Mouse (Mus musculus) thymus, adult 2 months (tissue): ENCODE measurements around the gene Znrf2. TPM values are rescaled to one million over a fixed set of nuclear protein-coding genes. Genes with fewer than 3 reads are reported as not detected.

Experiments used
- DNase-seq: peaks from one replicate; pipeline ENCODE4 v3.0.0; 2021
- H3K27ac ChIP-seq: fragments of 200-500 bp; 2 replicates; pipeline ENCODE4 v1.5.1; 2012; ENCODE audit warnings: low read length, control low read depth; ENCODE audit not compliant: control insufficient read depth, insufficient read depth
- H3K27me3 ChIP-seq: fragments of 200-500 bp; 2 replicates; pipeline ENCODE4 v1.6.1; 2012; ENCODE audit warnings: mild to moderate bottlenecking, low read length, moderate library complexity, mixed read lengths; ENCODE audit not compliant: control insufficient read depth, insufficient read depth
- H3K36me3 ChIP-seq: fragments of 200-500 bp; 2 replicates; pipeline ENCODE4 v1.6.1; 2012; ENCODE audit warnings: mild to moderate bottlenecking, low read length, moderate library complexity; ENCODE audit not compliant: control insufficient read depth, insufficient read depth
- H3K4me1 ChIP-seq: fragments of 200-500 bp; replicated peaks from 2 replicates; pipeline ENCODE4 v1.6.1; 2012; ENCODE audit warnings: low read length; ENCODE audit not compliant: control insufficient read depth, insufficient read depth
- H3K4me3 ChIP-seq: fragments of 200-500 bp; 2 replicates; pipeline ENCODE4 v1.5.1; 2012; ENCODE audit warnings: mild to moderate bottlenecking, low read length, control low read depth, moderate library complexity; ENCODE audit not compliant: control insufficient read depth, insufficient read depth
- CTCF ChIP-seq: fragments of 200-500 bp; IDR thresholded peaks from 2 replicates; pipeline ENCODE4 v1.5.1; 2012; ENCODE audit warnings: mild to moderate bottlenecking, control low read depth, low read length, moderate library complexity, borderline replicate concordance; ENCODE audit not compliant: control insufficient read depth, poor library complexity, insufficient read depth; ENCODE audit errors: extremely low read depth
- POLR2A ChIP-seq: fragments of 200-500 bp; IDR thresholded peaks from 2 replicates; pipeline ENCODE4 v1.6.1; 2012; ENCODE audit warnings: mild to moderate bottlenecking, low read length, control low read depth, moderate library complexity; ENCODE audit not compliant: control insufficient read depth, poor library complexity, insufficient read depth; ENCODE audit errors: extremely low read depth
- WGBS: fragments of 180-500 bp; shearing (Covaris S2); methylation state at CpG from one replicate; pipeline ENCODE4 v1.1.7; 2018; 5-methylcytosine and 5-hydroxymethylcytosine counted together
- polyA plus RNA-seq: library from polyadenylated mRNA; depleted of rRNA; stranded (reverse); fragments of >200 nt; gene quantifications from 2 replicates; pipeline ENCODE4 v1.2.3, GENCODE M21; 2012

The Znrf2 gene
- polyA plus RNA-seq, 1 experiment, result 17.5 TPM

DNA sequence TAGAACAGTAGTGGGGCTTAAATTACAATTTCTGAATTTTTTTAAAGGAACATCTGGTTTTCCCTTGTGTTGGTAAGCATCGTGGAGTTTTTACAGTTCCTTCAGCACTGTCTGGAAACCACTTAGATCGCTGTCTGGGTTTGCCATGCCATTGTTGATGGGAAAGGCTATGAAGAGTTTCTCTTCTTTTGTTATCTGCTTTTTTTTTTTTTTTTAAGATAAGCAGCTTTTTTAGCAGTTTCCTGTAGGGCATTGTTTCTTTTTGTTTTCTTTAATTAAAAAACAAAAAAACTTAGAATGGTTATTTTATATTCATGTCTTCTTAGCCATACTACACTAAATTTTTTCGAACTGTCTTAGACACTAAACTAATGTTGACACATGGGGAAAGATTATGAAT is 60.9 kb downstream of the Znrf2 start:
- no peak for DNase-seq
- TF ChIP-seq CTCF (no peak), POLR2A (no peak)
- Histone ChIP-seq H3K36me3 (peaks cover 14% of the 10 kb centered on the region), H3K4me1 (no peaks in the 10 kb centered on the region), H3K27ac (no peak overlapping the region), H3K4me3 (no peak overlapping the region), H3K27me3 (no peaks in the 10 kb centered on the region)
- 88% methylated on average over 3 of the region's 3 CpGs for WGBS

DNA sequence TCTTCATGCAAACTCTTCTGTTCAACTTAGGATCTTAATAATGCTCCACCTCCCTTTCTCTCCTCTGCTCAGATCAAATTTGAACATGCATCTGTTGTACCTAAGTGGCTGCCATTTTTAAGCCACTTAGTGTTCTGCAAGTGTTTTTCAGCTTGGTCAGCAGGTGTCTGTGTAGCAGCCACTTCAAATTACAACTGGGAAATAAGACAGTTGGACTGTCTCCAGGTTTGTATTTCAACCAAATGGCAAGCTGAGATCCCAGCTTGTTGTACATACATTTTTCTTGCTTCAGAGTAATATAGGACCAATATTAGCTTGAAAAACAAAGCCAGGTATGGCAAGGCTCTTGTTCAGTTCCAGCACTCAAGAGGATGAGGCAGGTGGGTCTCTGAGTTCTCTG is 61.8 kb downstream of the Znrf2 start:
- no peak overlapping the region for H3K27ac ChIP-seq

DNA sequence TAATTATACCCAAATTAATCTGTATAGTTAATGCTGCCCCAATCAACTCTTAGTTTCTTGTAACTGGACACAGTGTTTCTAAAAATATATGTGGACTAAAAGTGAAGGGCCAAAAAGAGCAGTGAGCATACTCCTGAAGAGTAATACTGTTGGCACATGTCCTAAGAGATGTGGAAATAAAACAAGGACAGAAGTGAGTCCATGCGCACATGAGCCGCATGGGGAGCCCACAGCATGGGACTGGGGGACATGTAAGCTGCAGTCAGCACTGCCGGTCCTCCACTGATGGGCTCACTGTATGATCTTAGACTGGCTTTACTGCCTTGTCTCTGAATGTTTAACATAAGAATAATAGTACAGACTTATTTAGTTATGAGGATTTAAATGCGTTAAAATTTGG is 63.4 kb downstream of the Znrf2 start:
- WGBS, result 97% methylated on average over 4 of the region's 4 CpGs
- no peak for DNase-seq

More for the DNA sequence above, 61.8 kb downstream of the Znrf2 start:
- DNase-seq, result no peak
- Histone ChIP-seq H3K4me1 (no peaks in the 10 kb centered on the region), H3K36me3 (peaks cover 14% of the 10 kb centered on the region), H3K27me3 (no peaks in the 10 kb centered on the region), H3K4me3 (no peak overlapping the region)
- TF ChIP-seq CTCF (no peak), POLR2A (no peak)

DNA sequence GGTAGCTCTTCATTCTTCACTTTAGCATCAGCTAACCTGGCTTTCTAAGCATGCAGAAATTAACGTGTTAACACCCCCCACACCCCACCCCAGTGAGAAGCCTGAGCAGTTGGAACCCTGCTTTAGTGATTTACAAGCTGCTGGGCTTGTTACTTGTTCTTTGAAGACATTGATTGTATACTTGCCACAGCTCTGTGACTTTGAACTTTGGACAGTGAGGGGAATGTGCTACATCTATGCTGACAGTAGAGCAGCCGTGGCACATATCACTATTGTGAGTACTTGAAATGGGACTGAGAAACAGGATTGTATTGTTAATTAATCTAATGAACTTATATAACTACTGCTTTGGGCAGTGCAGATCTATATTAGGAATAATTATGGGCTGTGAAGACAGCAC is 66.7 kb downstream of the Znrf2 start:
- no peaks in the 10 kb centered on the region for H3K4me1 ChIP-seq
- TF ChIP-seq CTCF (no peak), POLR2A (no peak)
- no peaks in the 10 kb centered on the region for H3K27me3 ChIP-seq
- DNase-seq, result no peak
- no peak overlapping the region for H3K4me3 ChIP-seq
- WGBS, result 92% methylated on average over 2 of the region's 2 CpGs
- H3K36me3 ChIP-seq, result peaks cover 28% of the 10 kb centered on the region
- no peak overlapping the region for H3K27ac ChIP-seq

More for the DNA sequence above, 63.4 kb downstream of the Znrf2 start:
- Histone ChIP-seq H3K4me1 (no peaks in the 10 kb centered on the region), H3K27ac (no peak overlapping the region), H3K36me3 (peaks cover 19% of the 10 kb centered on the region), H3K27me3 (no peaks in the 10 kb centered on the region), H3K4me3 (no peak overlapping the region)
- TF ChIP-seq POLR2A, result no peak

DNA sequence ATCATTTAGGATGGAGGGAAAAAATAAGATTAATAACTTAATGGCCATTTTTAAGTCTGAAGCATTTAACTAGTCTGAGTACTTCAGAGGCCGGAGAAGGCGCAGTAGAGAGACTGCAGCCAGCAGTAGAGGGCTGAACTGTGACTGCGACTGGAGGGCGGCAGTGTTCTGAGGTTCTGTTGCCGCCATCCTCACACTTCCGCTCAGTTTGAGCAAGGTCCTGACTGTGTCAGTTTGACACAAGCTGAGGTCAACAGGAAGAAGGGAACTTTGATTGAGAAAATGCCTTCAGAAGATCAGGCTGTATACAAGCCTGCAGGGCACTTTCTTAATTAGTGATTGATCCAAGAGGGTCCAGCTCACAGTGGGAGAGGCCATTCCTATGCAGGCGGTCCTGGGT is 69.5 kb downstream of the Znrf2 start:
- DNase-seq, result no peak
- Histone ChIP-seq H3K36me3 (peaks cover 23% of the 10 kb centered on the region), H3K4me1 (no peaks in the 10 kb centered on the region), H3K27ac (no peak overlapping the region), H3K4me3 (no peak overlapping the region), H3K27me3 (no peaks in the 10 kb centered on the region)
- TF ChIP-seq CTCF, result no peak
- no peak for TF ChIP-seq POLR2A
- WGBS, result 96% methylated on average over 7 of the region's 7 CpGs

DNA sequence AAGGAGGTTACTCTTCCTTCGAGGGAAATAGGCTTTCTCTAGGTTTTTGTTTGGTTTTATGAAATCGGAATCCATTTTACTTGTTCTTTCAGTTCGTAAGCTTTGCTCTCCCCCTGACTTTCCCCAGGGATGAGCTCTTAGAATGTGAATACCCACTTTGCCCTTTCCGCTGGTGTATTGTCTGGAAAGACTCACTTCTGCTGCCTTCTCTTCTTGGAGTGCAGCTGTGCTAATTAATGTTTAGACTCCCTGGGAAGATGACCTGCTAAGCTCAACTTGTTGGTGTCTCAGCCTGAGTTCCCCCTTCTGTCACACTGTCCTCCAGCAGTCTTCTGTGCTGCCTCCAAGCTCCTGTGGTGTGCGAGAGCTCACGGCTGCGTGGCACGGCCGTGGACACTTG is 73.5 kb downstream of the Znrf2 start:
- Histone ChIP-seq H3K36me3 (peaks cover 18% of the 10 kb centered on the region), H3K4me1 (no peaks in the 10 kb centered on the region), H3K27me3 (no peaks in the 10 kb centered on the region), H3K4me3 (no peak overlapping the region), H3K27ac (no peak overlapping the region)
- WGBS, result 97% methylated on average over 9 of the region's 9 CpGs
- TF ChIP-seq CTCF, result no peak
- no peak for TF ChIP-seq POLR2A
- DNase-seq, result no peak

DNA sequence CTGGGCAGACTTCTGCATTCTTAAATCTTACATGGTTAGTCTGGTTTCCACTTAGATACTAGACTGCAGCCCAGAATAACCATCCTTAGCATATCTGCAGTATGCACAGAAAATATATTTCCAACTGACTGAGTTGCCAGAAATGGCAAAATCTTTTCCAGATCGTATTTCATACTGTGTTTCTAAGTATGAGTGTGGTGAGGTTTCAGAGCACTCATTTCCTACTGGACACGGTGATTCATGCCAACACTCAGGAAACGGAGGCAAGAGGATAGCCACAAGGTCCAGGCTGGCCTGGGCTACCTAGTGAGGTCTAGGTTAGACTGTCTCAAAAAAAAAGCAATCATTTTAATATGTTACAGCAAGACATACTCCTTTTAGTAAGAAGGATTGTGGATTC is 74.7 kb downstream of the Znrf2 start:
- Histone ChIP-seq H3K4me3 (no peak overlapping the region), H3K36me3 (peaks cover 9% of the 10 kb centered on the region), H3K27me3 (no peaks in the 10 kb centered on the region), H3K4me1 (no peaks in the 10 kb centered on the region), H3K27ac (no peak overlapping the region)
- no peak for DNase-seq
- TF ChIP-seq POLR2A (no peak), CTCF (no peak)
- 97% methylated on average over 3 of the region's 3 CpGs for WGBS
